Mouse (Mus musculus) hindbrain, embryonic 11.5 days (tissue): ENCODE data around the gene Sept8. TPM values are rescaled to one million over a fixed set of nuclear protein-coding genes. Genes with fewer than 3 reads are reported as not detected.
"Not testable (repeated sequence)": the region's sequence is repeated elsewhere in the genome, so short reads cannot be mapped to it uniquely, and the experiment has no call there.

Experiments
- ATAC-seq: fragments of 200-750 bp; cut with Nextera tagmentation; 2 replicates; pipeline ENCODE4 v1.8.0; 2017; ENCODE audit warnings: mild to moderate bottlenecking, moderate TSS enrichment, moderate library complexity; ENCODE audit not compliant: low FRiP score
- DNase-seq: peaks from one replicate; pipeline ENCODE4 v3.0.0-alpha.2; 2015; ENCODE audit warnings: low spot score
- H3K27ac ChIP-seq: fragments of 300-500 bp; sonication (generic); 2 replicates; pipeline ENCODE4 v1.5.1; 2014; ENCODE audit warnings: mild to moderate bottlenecking, low read depth, low read length
- H3K27me3 ChIP-seq: fragments of 300-500 bp; sonication (generic); 2 replicates; pipeline ENCODE4 v1.6.1; 2014; ENCODE audit warnings: mild to moderate bottlenecking, low read length, moderate library complexity, mixed read lengths; ENCODE audit not compliant: control insufficient read depth, insufficient read depth
- H3K36me3 ChIP-seq: fragments of 300-500 bp; sonication (generic); 2 replicates; pipeline ENCODE4 v1.6.1; 2014; ENCODE audit warnings: mild to moderate bottlenecking, low read length, moderate library complexity, mixed read lengths; ENCODE audit not compliant: control insufficient read depth, insufficient read depth
- H3K4me1 ChIP-seq: fragments of 300-500 bp; sonication (generic); replicated peaks from 2 replicates; pipeline ENCODE4 v1.6.1; 2014; ENCODE audit warnings: low read length, mixed read lengths; ENCODE audit not compliant: control insufficient read depth, insufficient read depth
- H3K4me2 ChIP-seq: fragments of 300-500 bp; sonication (generic); replicated peaks from 2 replicates; pipeline ENCODE4 v1.6.1; 2014; ENCODE audit warnings: mild to moderate bottlenecking, low read depth, low read length
- H3K4me3 ChIP-seq: fragments of 300-500 bp; sonication (generic); 2 replicates; pipeline ENCODE4 v1.5.1; 2014; ENCODE audit warnings: low read depth, low read length
- H3K9ac ChIP-seq: fragments of 300-500 bp; sonication (generic); 2 replicates; pipeline ENCODE4 v1.6.1; 2014; ENCODE audit warnings: low read depth, low read length
- H3K9me3 ChIP-seq: fragments of 300-500 bp; sonication (generic); 2 replicates; pipeline ENCODE4 v1.6.1; 2016; ENCODE audit warnings: low read length; ENCODE audit not compliant: control insufficient read depth
- WGBS: fragments of 180-500 bp; shearing (Covaris S2); extraction: QIAGEN DNeasy Blood & Tissue Kit; methylation state at CpG from one replicate; pipeline ENCODE4 v1.1.7; 2014; 5-methylcytosine and 5-hydroxymethylcytosine counted together
- polyA plus RNA-seq: library from polyadenylated mRNA; unstranded; fragments of >200 nt; fragmentation: Nextera tagmentation; extraction: Ambion mirVana; gene quantifications from 2 replicates; pipeline ENCODE4 v1.2.1, GENCODE M21; 2014

Sept8 gene
- polyA plus RNA-seq, 1 experiment from 2014 or later, result 13.5 TPM

- no peak for ATAC-seq
These were observed 27.2 kb downstream of the Sept8 start for GRCm38 (mm10) chr11:53546271-53546670.

GRCm38 (mm10) chr11:53547566-53547965, 28.5 kb downstream of the Sept8 start:
- H3K27ac ChIP-seq, result no peak overlapping the region
- no peak overlapping the region for H3K9ac ChIP-seq
- DNase-seq (no peak), ATAC-seq (no peak)
- H3K4me2 ChIP-seq, result no peak overlapping the region
- H3K36me3 ChIP-seq, result no peaks in the 10 kb centered on the region
- WGBS, result 88% methylated on average over 6 of the region's 6 CpGs
- no peaks in the 10 kb centered on the region for H3K27me3 ChIP-seq
- no peaks in the 10 kb centered on the region for H3K9me3 ChIP-seq
- H3K4me3 ChIP-seq, result no peak overlapping the region
- H3K4me1 ChIP-seq, result no peaks in the 10 kb centered on the region

More at GRCm38 (mm10) chr11:53546271-53546670, 27.2 kb downstream of the Sept8 start:
- no peaks in the 10 kb centered on the region for H3K27me3 ChIP-seq
- no peaks in the 10 kb centered on the region for H3K36me3 ChIP-seq
- H3K9ac ChIP-seq, result no peak overlapping the region
- DNase-seq, result no peak
- no peak overlapping the region for H3K4me3 ChIP-seq
- no peak overlapping the region for H3K27ac ChIP-seq
- no peak overlapping the region for H3K4me2 ChIP-seq
- H3K9me3 ChIP-seq, result no peaks in the 10 kb centered on the region
- 69% methylated on average over 6 of the region's 6 CpGs for WGBS
- H3K4me1 ChIP-seq, result no peaks in the 10 kb centered on the region

- Histone ChIP-seq H3K9ac (no peak overlapping the region), H3K4me2 (no peak overlapping the region), H3K9me3 (no peaks in the 10 kb centered on the region), H3K4me1 (no peaks in the 10 kb centered on the region), H3K27me3 (no peaks in the 10 kb centered on the region), H3K27ac (no peak overlapping the region), H3K4me3 (no peak overlapping the region), H3K36me3 (no peaks in the 10 kb centered on the region)
- no peak for ATAC-seq
- DNase-seq, result no peak
- WGBS, result 82% methylated on average over 19 of the region's 19 CpGs
These were observed 29.1 kb downstream of the Sept8 start for GRCm38 (mm10) chr11:53548036-53548605.

- ATAC-seq (no peak), DNase-seq (no peak)
- no peaks in the 10 kb centered on the region for H3K4me1 ChIP-seq
- no peaks in the 10 kb centered on the region for H3K9me3 ChIP-seq
- no peak overlapping the region for H3K4me2 ChIP-seq
- H3K9ac ChIP-seq, result no peak overlapping the region
- H3K27me3 ChIP-seq, result no peaks in the 10 kb centered on the region
- H3K27ac ChIP-seq, result no peak overlapping the region
- 80% methylated on average over 1 of the region's 1 CpGs for WGBS
- no peak overlapping the region for H3K4me3 ChIP-seq
- no peaks in the 10 kb centered on the region for H3K36me3 ChIP-seq
These were observed 31.7 kb downstream of the Sept8 start for GRCm38 (mm10) chr11:53550714-53551113.

GRCm38 (mm10) chr11:53551754-53552153, 32.7 kb downstream of the Sept8 start:
- no peaks in the 10 kb centered on the region for H3K36me3 ChIP-seq
- H3K9ac ChIP-seq, result no peak overlapping the region
- H3K27ac ChIP-seq, result no peak overlapping the region
- H3K4me1 ChIP-seq, result no peaks in the 10 kb centered on the region
- ATAC-seq (no peak), DNase-seq (no peak)
- H3K27me3 ChIP-seq, result no peaks in the 10 kb centered on the region
- 71% methylated on average over 12 of the region's 12 CpGs for WGBS
- H3K9me3 ChIP-seq, result no peaks in the 10 kb centered on the region
- no peak overlapping the region for H3K4me3 ChIP-seq
- H3K4me2 ChIP-seq, result no peak overlapping the region

GRCm38 (mm10) chr11:53556529-53556928, 37.5 kb downstream of the Sept8 start:
- WGBS, result 95% methylated on average over 14 of the region's 20 CpGs
- H3K4me1 ChIP-seq, H3K4me3 ChIP-seq, ATAC-seq, H3K9me3 ChIP-seq, H3K36me3 ChIP-seq, H3K4me2 ChIP-seq, H3K9ac ChIP-seq, H3K27ac ChIP-seq, H3K27me3 ChIP-seq, DNase-seq: not testable (repeated sequence)

- ATAC-seq, H3K9ac ChIP-seq, DNase-seq, H3K27me3 ChIP-seq, H3K4me3 ChIP-seq, H3K27ac ChIP-seq, H3K4me1 ChIP-seq, H3K4me2 ChIP-seq, H3K9me3 ChIP-seq, H3K36me3 ChIP-seq: not testable (repeated sequence)
- 100% methylated on average over 1 of the region's 3 CpGs for WGBS
These were observed 38.9 kb downstream of the Sept8 start for GRCm38 (mm10) chr11:53557992-53558391.

GRCm38 (mm10) chr11:53559980-53560379, 40.9 kb downstream of the Sept8 start:
- H3K27me3 ChIP-seq, H3K27ac ChIP-seq, H3K4me2 ChIP-seq, H3K9me3 ChIP-seq, H3K9ac ChIP-seq, H3K36me3 ChIP-seq, ATAC-seq, H3K4me3 ChIP-seq, H3K4me1 ChIP-seq, DNase-seq: not testable (repeated sequence)
- 100% methylated on average over 1 of the region's 3 CpGs for WGBS

GRCm38 (mm10) chr11:53561986-53562385, 42.9 kb downstream of the Sept8 start:
- no peak overlapping the region for H3K4me2 ChIP-seq
- 0 out of 2 replicates have a peak, but pooled peaks cover 2% of the 10 kb centered on the region for H3K4me1 ChIP-seq
- DNase-seq, result no peak
- H3K4me3 ChIP-seq, result no peak overlapping the region
- H3K27ac ChIP-seq, result no peak overlapping the region
- H3K27me3 ChIP-seq, result no peaks in the 10 kb centered on the region
- no peaks in the 10 kb centered on the region for H3K36me3 ChIP-seq
- ATAC-seq, result no peak
- no peak overlapping the region for H3K9ac ChIP-seq
- H3K9me3 ChIP-seq, result no peaks in the 10 kb centered on the region
- 82% methylated on average over 2 of the region's 2 CpGs for WGBS
